Mouse (Mus musculus) urinary bladder, adult 2 months (tissue): ENCODE data around the gene Retn. TPM values are rescaled to one million over a fixed set of nuclear protein-coding genes. Genes with fewer than 3 reads are reported as not detected.

Experiments used
- DNase-seq: peaks from one replicate; pipeline ENCODE4 v3.0.0; 2022; ENCODE audit warnings: low spot score
- polyA plus RNA-seq: library from polyadenylated mRNA; depleted of rRNA; stranded (reverse); fragments of >200 nt; gene quantifications from 2 replicates; pipeline ENCODE4 v1.2.3, GENCODE M21; 2012

Gene Retn
- polyA plus RNA-seq, 1 experiment = 69.7 TPM

DNA sequence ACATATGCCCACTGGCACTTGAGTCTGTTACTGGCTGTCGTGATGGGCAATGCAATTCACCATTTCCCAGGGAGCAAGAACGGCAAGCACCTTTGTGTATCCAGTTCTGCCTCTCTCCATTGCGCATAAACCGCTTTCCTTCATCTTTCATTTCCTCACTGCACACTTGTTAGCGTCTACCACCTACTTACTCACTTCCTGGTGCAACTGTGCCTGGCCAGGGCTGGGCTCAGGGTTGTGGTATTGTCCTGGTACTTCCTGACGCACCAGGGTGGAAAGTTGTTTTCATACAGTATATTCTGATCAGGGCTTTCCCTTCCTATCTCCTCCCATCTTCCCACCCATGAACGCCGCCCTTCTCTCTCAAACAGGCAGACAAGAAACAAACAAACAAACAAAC lies 5.3 kb downstream of the Retn start:
- DNase-seq = no peak

DNA sequence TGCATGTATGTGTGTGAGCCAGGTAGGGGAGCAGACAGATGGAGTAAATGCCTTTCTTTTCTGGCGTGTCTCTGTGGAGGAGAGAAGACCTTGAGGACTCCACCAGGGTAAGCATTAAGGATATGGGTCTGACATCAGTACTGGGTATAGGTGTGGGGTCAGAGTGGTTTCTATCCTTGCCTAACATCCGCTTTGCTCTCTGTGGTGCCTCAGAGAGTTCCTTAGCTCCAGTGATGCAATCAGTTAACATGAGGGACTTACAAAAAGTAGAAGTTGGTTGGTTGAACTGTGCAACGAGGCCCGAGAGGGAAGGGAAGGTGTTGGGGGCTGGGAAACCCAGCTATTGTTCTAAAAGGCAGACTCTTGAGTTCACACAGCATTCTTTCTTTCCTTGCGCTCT lies 8.8 kb downstream of the Retn start:
- no peak for DNase-seq

GRCm38 (mm10) chr8:3665507-3665906 lies 9.9 kb downstream of the Retn start, which contains the start of gene Mcemp1:
Gene Mcemp1, plus strand, starts transcription at chr8:3665754.
- no peak for DNase-seq

DNA sequence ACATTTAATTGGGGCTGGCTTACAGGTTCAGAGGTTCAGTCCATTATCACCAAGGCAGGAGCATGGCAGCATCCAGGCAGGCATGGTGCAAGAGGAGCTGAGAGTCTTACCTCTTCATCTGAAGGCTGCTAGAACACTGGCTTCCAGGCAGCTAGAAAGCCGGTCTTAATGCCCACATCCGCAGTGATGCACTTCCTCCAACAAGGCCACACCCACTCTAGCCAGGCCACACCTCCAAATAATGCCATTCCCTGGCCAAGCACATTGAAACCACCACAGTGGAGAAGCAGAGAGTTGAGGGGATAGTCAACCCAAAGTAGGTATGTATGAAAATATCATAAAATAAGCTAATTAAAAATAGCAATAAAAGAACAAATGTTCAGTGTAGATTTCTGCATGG lies 14.8 kb downstream of the Retn start:
- DNase-seq = no peak

- DNase-seq = peak; percentile 69
These were observed 16.5 kb downstream of the Retn start, which contains the start of gene Fcor for GRCm38 (mm10) chr8:3671980-3672491. Gene Fcor, minus strand, starts transcription at chr8:3672362.

GRCm38 (mm10) chr8:3674671-3675070 lies 19.1 kb downstream of the Retn start:
- DNase-seq = no peak

- peak; percentile 87 for DNase-seq
These were observed 20.8 kb downstream of the Retn start, which contains the start of gene Trappc5 for GRCm38 (mm10) chr8:3676131-3676992. Gene Trappc5, plus strand, starts transcription at chr8:3676299.

- DNase-seq = no peak
These were observed 21.5 kb downstream of the Retn start for GRCm38 (mm10) chr8:3676993-3677579.

DNA sequence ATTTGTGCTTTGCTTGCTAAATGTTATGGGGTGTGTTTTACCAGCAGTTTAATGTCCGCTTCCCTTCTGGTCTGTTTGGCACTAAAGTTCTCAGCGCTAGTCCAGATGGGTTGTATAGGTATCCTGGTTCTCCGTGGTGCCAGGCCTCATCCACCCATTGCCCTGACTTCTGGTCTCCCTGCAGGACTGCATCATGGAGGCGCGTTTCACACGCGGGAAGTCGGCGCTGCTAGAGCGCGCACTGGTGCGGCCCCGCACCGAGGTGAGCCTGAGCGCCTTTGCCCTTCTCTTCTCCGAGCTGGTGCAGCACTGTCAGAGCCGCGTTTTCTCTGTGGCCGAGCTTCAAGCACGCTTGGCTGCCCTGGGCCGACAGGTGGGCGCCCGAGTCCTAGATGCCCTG lies 23.3 kb downstream of the Retn start:
- DNase-seq = no peak

GRCm38 (mm10) chr8:3679236-3679635 lies 23.7 kb downstream of the Retn start:
- DNase-seq = no peak

DNA sequence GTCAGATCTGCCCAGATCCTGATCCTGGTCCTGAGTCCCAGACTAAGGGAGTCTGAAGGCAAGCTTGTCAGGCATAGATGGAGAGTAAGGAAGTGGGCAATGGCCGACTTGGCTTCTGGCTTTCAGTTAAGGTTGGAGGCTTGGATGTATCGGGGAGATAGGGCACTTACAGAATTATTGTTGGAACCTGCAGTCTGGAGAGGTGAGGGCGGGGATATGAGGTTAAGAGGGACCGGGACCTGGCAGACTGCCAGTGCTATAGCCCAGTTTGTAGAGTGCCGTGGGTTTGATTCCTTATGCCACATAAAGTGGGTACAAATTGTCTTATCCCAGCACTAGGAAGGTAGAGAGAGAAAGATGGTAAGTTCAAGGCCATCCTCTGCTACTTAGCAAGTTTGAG lies 24.1 kb downstream of the Retn start:
- no peak for DNase-seq

DNA sequence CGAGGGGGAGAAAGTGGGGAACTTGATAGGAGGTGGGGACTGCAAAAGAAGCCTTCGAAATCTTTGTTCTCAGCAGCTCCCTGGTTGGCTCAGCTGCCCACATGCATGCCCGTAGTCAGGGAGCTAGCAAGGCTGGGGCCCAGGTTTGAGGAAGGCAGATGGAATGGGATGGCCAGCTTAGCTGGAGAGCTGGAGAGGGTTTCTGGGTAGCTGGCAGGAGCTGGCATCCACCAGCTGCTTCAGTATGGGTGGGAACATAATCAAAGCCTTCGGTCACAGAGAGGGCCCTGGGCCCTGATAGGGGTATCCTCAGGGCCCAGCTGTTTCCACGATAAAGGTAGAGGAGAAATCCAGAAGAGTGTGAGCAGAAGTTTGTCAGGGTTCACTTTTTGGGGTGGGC lies 26.9 kb downstream of the Retn start:
- DNase-seq = no peak

DNA sequence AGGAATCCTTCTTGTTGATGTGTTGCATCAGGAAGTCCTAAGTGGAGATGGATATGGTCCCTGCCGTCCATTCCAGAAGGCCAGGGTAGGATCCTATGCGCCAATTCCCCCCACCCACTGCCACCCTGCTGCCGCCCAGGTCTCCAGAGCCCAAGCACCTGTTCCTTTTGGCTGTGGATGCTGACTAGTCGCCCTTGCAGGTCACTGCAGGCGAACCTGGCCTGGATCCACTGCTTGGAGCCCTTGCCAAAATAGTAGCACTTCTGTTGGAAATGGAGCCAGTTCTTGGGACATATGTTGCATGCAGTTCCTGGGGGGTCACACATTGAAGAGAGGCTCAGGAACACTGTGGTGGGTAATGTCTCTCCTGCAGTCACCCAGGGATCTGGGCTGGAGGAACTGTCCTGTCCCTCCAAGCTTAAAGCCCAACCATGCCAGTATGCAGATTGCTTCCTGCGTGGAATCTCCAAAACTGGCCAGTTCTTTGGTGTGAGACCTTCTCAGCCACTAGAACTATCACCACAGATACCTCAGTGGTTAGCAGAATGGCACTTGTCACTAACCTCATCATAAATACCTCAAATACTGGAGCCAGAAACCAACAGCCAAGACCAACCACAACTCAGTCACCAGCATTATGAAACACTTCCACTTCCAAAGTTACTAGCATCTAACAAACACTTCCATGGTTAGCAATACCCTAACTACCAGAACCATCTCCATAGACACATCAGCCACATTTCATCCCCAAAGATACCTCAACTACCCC lies 28.0 kb downstream of the Retn start:
- DNase-seq = no peak

GRCm38 (mm10) chr8:3684530-3684929 lies 29.0 kb downstream of the Retn start:
- DNase-seq = no peak

DNA sequence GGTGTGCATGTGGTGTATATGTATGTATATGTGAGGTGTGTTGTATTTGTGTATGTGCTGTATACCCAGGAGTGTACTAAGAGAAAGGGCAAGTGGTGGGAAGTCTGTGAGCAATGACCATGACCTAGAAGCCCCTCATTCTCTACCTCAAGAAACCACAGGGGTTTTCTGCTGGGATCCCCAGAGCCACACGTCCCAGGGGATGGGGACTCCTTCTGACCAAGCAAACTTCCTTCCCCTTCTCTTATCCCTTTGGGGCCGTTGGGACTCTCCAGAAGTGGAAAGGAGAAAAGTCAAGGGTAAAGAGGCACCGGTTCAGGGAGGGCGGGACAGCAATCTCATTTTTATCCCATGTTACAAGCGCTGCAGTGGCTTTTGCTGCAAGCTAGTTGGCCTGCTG lies 29.9 kb downstream of the Retn start:
- no peak for DNase-seq

DNA sequence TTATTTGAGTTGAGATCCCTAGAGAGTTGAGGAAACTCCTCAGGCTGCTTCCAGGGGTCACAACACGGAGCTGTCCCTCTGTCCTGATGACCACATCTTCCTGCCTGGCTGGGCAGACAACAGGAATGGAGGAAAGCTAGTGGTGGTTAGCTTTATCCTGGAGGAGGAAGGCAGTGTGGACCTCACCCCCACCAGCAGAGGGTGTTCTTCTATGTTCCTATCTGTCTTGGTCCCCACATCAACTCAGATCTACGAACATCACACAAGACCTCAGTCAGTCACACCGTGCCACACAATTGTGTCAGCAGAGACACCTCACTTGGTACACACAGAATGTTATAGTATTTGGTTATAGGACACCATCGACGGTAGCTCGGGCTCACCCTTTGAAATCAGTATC lies 32.0 kb downstream of the Retn start:
- DNase-seq = no peak

DNA sequence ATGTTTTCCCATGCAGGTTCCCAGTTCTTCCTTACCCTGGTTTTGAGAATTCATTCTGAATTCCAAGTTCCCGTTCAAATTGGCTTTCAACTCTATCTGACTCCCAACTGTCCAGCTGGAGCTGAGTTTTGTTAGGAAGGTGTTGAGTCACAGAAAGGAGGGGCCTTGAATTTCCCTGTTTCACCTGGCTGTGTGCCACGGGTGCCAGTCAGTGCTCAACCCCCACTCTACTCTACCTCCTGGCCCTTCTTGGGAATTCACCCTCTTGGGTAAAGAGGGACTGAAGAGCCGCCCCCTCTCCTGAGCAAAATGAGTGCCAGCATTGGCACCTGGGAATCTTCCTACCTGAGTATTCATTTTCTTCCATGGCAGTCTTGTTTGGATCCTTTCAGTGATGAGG lies 35.2 kb downstream of the Retn start:
- DNase-seq = no peak

GRCm38 (mm10) chr8:3694121-3694520 lies 38.6 kb downstream of the Retn start, which contains the start of gene Fcer2a:
Gene Fcer2a, minus strand, starts transcription at chr8:3694175.
- DNase-seq = no peak

GRCm38 (mm10) chr8:3701491-3701890 lies 45.9 kb downstream of the Retn start:
- DNase-seq = no peak

GRCm38 (mm10) chr8:3705711-3706110 lies 50.1 kb downstream of the Retn start:
- no peak for DNase-seq

DNA sequence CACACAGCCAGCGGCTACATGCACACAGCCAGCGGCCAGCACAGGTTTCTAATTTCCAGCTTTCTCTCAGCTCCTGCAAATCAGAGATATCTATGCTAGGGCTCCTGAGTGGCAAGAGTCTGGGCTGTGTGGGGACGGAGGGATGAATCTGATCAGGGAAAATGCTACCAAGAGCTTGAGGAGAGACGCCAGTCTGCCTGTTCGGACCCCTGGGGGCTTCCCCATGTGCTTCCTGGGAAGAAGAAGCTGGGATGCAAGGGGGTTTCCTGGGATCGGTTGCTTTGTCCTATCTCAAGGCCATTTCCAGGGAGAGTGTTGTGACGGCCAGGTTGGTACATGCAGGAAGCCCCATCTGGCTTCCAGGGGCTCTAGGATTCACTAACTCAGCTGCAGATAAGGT lies 52.0 kb downstream of the Retn start:
- DNase-seq = no peak
